Mouse (Mus musculus) limb, embryonic 11.5 days (tissue): ENCODE measurements around the gene Zc3h14. TPM values are rescaled to one million over a fixed set of nuclear protein-coding genes. Genes with fewer than 3 reads are reported as not detected.

Source experiments
- ATAC-seq: fragments of 200-750 bp; cut with Nextera tagmentation; 2 replicates; pipeline ENCODE4 v1.8.0; 2017; ENCODE audit warnings: low read depth; ENCODE audit not compliant: insufficient number of reproducible peaks, low FRiP score, low TSS enrichment
- DNase-seq: peaks from one replicate; pipeline ENCODE4 v3.0.0-alpha.2; 2015; ENCODE audit warnings: low spot score
- H3K27ac ChIP-seq: fragments of 300-500 bp; sonication (generic); replicated peaks from 2 replicates; pipeline ENCODE4 v1.5.1; 2014; ENCODE audit warnings: low read depth, mild to moderate bottlenecking, low read length
- H3K27me3 ChIP-seq: fragments of 300-500 bp; sonication (generic); 2 replicates; pipeline ENCODE4 v1.6.1; 2014; ENCODE audit warnings: mild to moderate bottlenecking, low read length, mixed read lengths; ENCODE audit not compliant: control insufficient read depth, insufficient read depth
- H3K36me3 ChIP-seq: fragments of 300-500 bp; sonication (generic); 2 replicates; pipeline ENCODE4 v1.6.1; 2014; ENCODE audit warnings: mild to moderate bottlenecking, low read length, moderate library complexity, mixed read lengths; ENCODE audit not compliant: control insufficient read depth, insufficient read depth
- H3K4me1 ChIP-seq: fragments of 300-500 bp; sonication (generic); 2 replicates; pipeline ENCODE4 v1.6.1; 2014; ENCODE audit warnings: low read length, mixed read lengths; ENCODE audit not compliant: control insufficient read depth, insufficient read depth
- H3K4me2 ChIP-seq: fragments of 300-500 bp; sonication (generic); 2 replicates; pipeline ENCODE4 v1.6.1; 2014; ENCODE audit warnings: low read depth, mild to moderate bottlenecking, moderate library complexity; ENCODE audit not compliant: severe bottlenecking
- H3K4me3 ChIP-seq: fragments of 300-500 bp; sonication (generic); 2 replicates; pipeline ENCODE4 v1.5.1; 2014; ENCODE audit warnings: low read depth, low read length
- H3K9ac ChIP-seq: fragments of 300-500 bp; sonication (generic); 2 replicates; pipeline ENCODE4 v1.6.1; 2014; ENCODE audit warnings: mild to moderate bottlenecking, low read length
- H3K9me3 ChIP-seq: fragments of 300-500 bp; sonication (generic); 2 replicates; pipeline ENCODE4 v1.6.1; 2016; ENCODE audit warnings: low read length; ENCODE audit not compliant: control insufficient read depth
- WGBS: fragments of 180-500 bp; shearing (Covaris S2); extraction: QIAGEN DNeasy Blood & Tissue Kit; methylation state at CpG from one replicate; pipeline ENCODE4 v1.1.7; 2014; 5-methylcytosine and 5-hydroxymethylcytosine counted together
- polyA plus RNA-seq: library from polyadenylated mRNA; unstranded; fragments of >200 nt; fragmentation: Nextera tagmentation; extraction: Ambion mirVana; gene quantifications from 2 replicates; pipeline ENCODE4 v1.2.1, GENCODE M21; 2014

Zc3h14 gene
- polyA plus RNA-seq, 1 experiment from 2014 or later, result 158 TPM

- no peak overlapping the region for H3K4me3 ChIP-seq
- H3K4me1 ChIP-seq, result no peaks in the 10 kb centered on the region
- DNase-seq (peak; percentile 66), ATAC-seq (peak; percentile 46; the same call in 1 of the 2 replicates)
- H3K27ac ChIP-seq, result no peak overlapping the region
- no peaks in the 10 kb centered on the region for H3K27me3 ChIP-seq
- H3K36me3 ChIP-seq, result no peaks in the 10 kb centered on the region
- no peak overlapping the region for H3K4me2 ChIP-seq
- H3K9me3 ChIP-seq, result no peaks in the 10 kb centered on the region
- WGBS, result 30% methylated on average over 2 of the region's 2 CpGs
- H3K9ac ChIP-seq, result no peak overlapping the region
Observed at GRCm38 (mm10) chr12:98746131-98746530, 633 bp upstream of the Zc3h14 start.

GRCm38 (mm10) chr12:98747380-98747753 lies 603 bp downstream of the Zc3h14 start:
- WGBS, result 2% methylated on average over 14 of the region's 14 CpGs
- DNase-seq, result peak; percentile 30
- no peaks in the 10 kb centered on the region for H3K36me3 ChIP-seq
- H3K9ac ChIP-seq, result peak overlapping the region; percentile 93
- H3K4me3 ChIP-seq, result peak overlapping the region; percentile 83
- peak overlapping the region; percentile 79 for H3K27ac ChIP-seq
- H3K27me3 ChIP-seq, result no peaks in the 10 kb centered on the region
- H3K9me3 ChIP-seq, result no peaks in the 10 kb centered on the region
- H3K4me1 ChIP-seq, result no peaks in the 10 kb centered on the region
- H3K4me2 ChIP-seq, result peak overlapping the region; percentile 55
- ATAC-seq, result peak; percentile 37; the same call in 1 of the 2 replicates

- Histone ChIP-seq H3K4me3 (no peak overlapping the region), H3K4me2 (no peak overlapping the region), H3K9ac (no peak overlapping the region), H3K27ac (no peak overlapping the region), H3K4me1 (no peaks in the 10 kb centered on the region), H3K9me3 (no peaks in the 10 kb centered on the region), H3K36me3 (peaks cover 11% of the 10 kb centered on the region; the same call in 1 of the 2 replicates), H3K27me3 (no peaks in the 10 kb centered on the region)
- DNase-seq (no peak), ATAC-seq (no peak)
- 90% methylated on average over 6 of the region's 6 CpGs for WGBS
Observed at GRCm38 (mm10) chr12:98757636-98758035, 10.9 kb downstream of the Zc3h14 start.

GRCm38 (mm10) chr12:98759700-98760099 lies 12.9 kb downstream of the Zc3h14 start:
- H3K4me1 ChIP-seq, result no peaks in the 10 kb centered on the region
- H3K27me3 ChIP-seq, result no peaks in the 10 kb centered on the region
- H3K27ac ChIP-seq, result no peak overlapping the region
- no peak overlapping the region for H3K4me3 ChIP-seq
- no peak overlapping the region for H3K4me2 ChIP-seq
- WGBS, result 93% methylated on average over 6 of the region's 6 CpGs
- H3K9ac ChIP-seq, result no peak overlapping the region
- ATAC-seq, result no peak
- H3K36me3 ChIP-seq, result peaks cover 16% of the 10 kb centered on the region; the same call in 1 of the 2 replicates
- no peak for DNase-seq
- no peaks in the 10 kb centered on the region for H3K9me3 ChIP-seq

GRCm38 (mm10) chr12:98766241-98766640 lies 19.5 kb downstream of the Zc3h14 start:
- Histone ChIP-seq H3K4me1 (no peaks in the 10 kb centered on the region), H3K9ac (no peak overlapping the region), H3K4me3 (no peak overlapping the region), H3K9me3 (no peaks in the 10 kb centered on the region), H3K36me3 (peaks cover 11% of the 10 kb centered on the region; the same call in 1 of the 2 replicates), H3K27me3 (no peaks in the 10 kb centered on the region), H3K27ac (no peak overlapping the region), H3K4me2 (no peak overlapping the region)
- 94% methylated on average over 2 of the region's 2 CpGs for WGBS
- no peak for DNase-seq
- no peak for ATAC-seq

- H3K27me3 ChIP-seq, result no peaks in the 10 kb centered on the region
- no peak overlapping the region for H3K9ac ChIP-seq
- H3K27ac ChIP-seq, result no peak overlapping the region
- H3K36me3 ChIP-seq, result peaks cover 26% of the 10 kb centered on the region; the same call in 1 of the 2 replicates
- H3K4me1 ChIP-seq, result no peaks in the 10 kb centered on the region
- DNase-seq (no peak), ATAC-seq (no peak)
- no peak overlapping the region for H3K4me3 ChIP-seq
- no peak overlapping the region for H3K4me2 ChIP-seq
- WGBS, result 81% methylated on average over 3 of the region's 3 CpGs
- no peaks in the 10 kb centered on the region for H3K9me3 ChIP-seq
Observed at GRCm38 (mm10) chr12:98777509-98777908, 30.7 kb downstream of the Zc3h14 start.

- no peak for ATAC-seq
- no peaks in the 10 kb centered on the region for H3K27me3 ChIP-seq
- H3K4me3 ChIP-seq, result no peak overlapping the region
- no peak for DNase-seq
- no peak overlapping the region for H3K4me2 ChIP-seq
- H3K9ac ChIP-seq, result no peak overlapping the region
- 85% methylated on average over 4 of the region's 4 CpGs for WGBS
- H3K27ac ChIP-seq, result no peak overlapping the region
- H3K36me3 ChIP-seq, result peaks cover 23% of the 10 kb centered on the region; the same call in 1 of the 2 replicates
- H3K4me1 ChIP-seq, result no peaks in the 10 kb centered on the region
- no peaks in the 10 kb centered on the region for H3K9me3 ChIP-seq
Observed at GRCm38 (mm10) chr12:98779148-98779547, 32.4 kb downstream of the Zc3h14 start.

- H3K9ac ChIP-seq, result no peak overlapping the region
- H3K36me3 ChIP-seq, result peaks cover 19% of the 10 kb centered on the region; the same call in 1 of the 2 replicates
- no peaks in the 10 kb centered on the region for H3K9me3 ChIP-seq
- H3K4me3 ChIP-seq, result no peak overlapping the region
- H3K4me2 ChIP-seq, result no peak overlapping the region
- no peak overlapping the region for H3K27ac ChIP-seq
- H3K4me1 ChIP-seq, result no peaks in the 10 kb centered on the region
- no peaks in the 10 kb centered on the region for H3K27me3 ChIP-seq
- 93% methylated on average over 1 of the region's 1 CpGs for WGBS
- DNase-seq (no peak), ATAC-seq (no peak)
Observed at GRCm38 (mm10) chr12:98784251-98784650, 37.5 kb downstream of the Zc3h14 start.

GRCm38 (mm10) chr12:98795731-98796318 lies 49.1 kb downstream of the Zc3h14 start:
- Histone ChIP-seq H3K36me3 (peaks cover 6% of the 10 kb centered on the region; the same call in 1 of the 2 replicates), H3K4me3 (no peak overlapping the region), H3K4me1 (no peaks in the 10 kb centered on the region), H3K9ac (no peak overlapping the region), H3K27ac (no peak overlapping the region), H3K9me3 (no peaks in the 10 kb centered on the region), H3K4me2 (no peak overlapping the region), H3K27me3 (no peaks in the 10 kb centered on the region)
- no peak for ATAC-seq
- 85% methylated on average over 3 of the region's 3 CpGs for WGBS
- DNase-seq, result no peak
